Mouse (Mus musculus): ENCODE data around the gene Sh3bgrl3. TPM values are rescaled to one million over a fixed set of nuclear protein-coding genes. Genes with fewer than 3 reads are reported as not detected.

Gene Sh3bgrl3
- total and polyA plus RNA-seq, 2 experiments = 6.0 to 45.0 TPM

GRCm38 (mm10) chr4:134119042-134119441 lies 9.5 kb downstream of the Sh3bgrl3 start:
- DNase-seq (ENCODE audit: extremely low read depth, low read depth, low spot score) = no peak
- TF ChIP-seq POLR2A (IDR thresholded peaks at IDR 0.05; ENCODE audit: extremely low read depth, insufficient read depth, low read length) (no peak), CTCF (IDR thresholded peaks at IDR 0.05; ENCODE audit: low read depth, low read length) (no peak)
- Histone ChIP-seq H3K4me1 (ENCODE audit: control insufficient read depth, insufficient read depth, low read length) (no peaks in the 10 kb centered on the region), H3K4me3 (ENCODE audit: insufficient read depth, low read depth, low read length) (no peak overlapping the region), H3K36me3 (ENCODE audit: control insufficient read depth, insufficient read depth, low read length) (no peaks in the 10 kb centered on the region), H3K79me2 (ENCODE audit: control insufficient read depth, insufficient read depth, low read length) (no peaks in the 10 kb centered on the region), H3K27ac (replicated peaks; ENCODE audit: insufficient read depth, low read depth, low read length) (no peak overlapping the region), H3K9ac (ENCODE audit: low read depth, low read length) (no peak overlapping the region), H3K27me3 (ENCODE audit: control insufficient read depth, insufficient read depth, low read length) (no peaks in the 10 kb centered on the region)
- WGBS = 81% methylated on average over 5 of the region's 5 CpGs

- 72% methylated on average over 14 of the region's 14 CpGs for WGBS
- no peak for DNase-seq (ENCODE audit: extremely low read depth, low read depth, low spot score)
- TF ChIP-seq CTCF (IDR thresholded peaks at IDR 0.05; ENCODE audit: low read depth, low read length) = no peak
- no peak for TF ChIP-seq POLR2A (IDR thresholded peaks at IDR 0.05; ENCODE audit: extremely low read depth, insufficient read depth, low read length)
- Histone ChIP-seq H3K27ac (replicated peaks; ENCODE audit: insufficient read depth, low read depth, low read length) (no peak overlapping the region), H3K79me2 (ENCODE audit: control insufficient read depth, insufficient read depth, low read length) (no peaks in the 10 kb centered on the region), H3K27me3 (ENCODE audit: control insufficient read depth, insufficient read depth, low read length) (no peaks in the 10 kb centered on the region), H3K9ac (ENCODE audit: low read depth, low read length) (no peak overlapping the region), H3K4me3 (ENCODE audit: insufficient read depth, low read depth, low read length) (no peak overlapping the region), H3K4me1 (ENCODE audit: control insufficient read depth, insufficient read depth, low read length) (no peaks in the 10 kb centered on the region), H3K36me3 (ENCODE audit: control insufficient read depth, insufficient read depth, low read length) (no peaks in the 10 kb centered on the region)
These were observed 10.3 kb downstream of the Sh3bgrl3 start for GRCm38 (mm10) chr4:134118126-134118800.

GRCm38 (mm10) chr4:134117012-134117411 lies 11.6 kb downstream of the Sh3bgrl3 start:
- no peak overlapping the region for H3K27ac ChIP-seq (replicated peaks; ENCODE audit: insufficient read depth, low read depth, low read length)
- no peak overlapping the region for H3K9ac ChIP-seq (ENCODE audit: low read depth, low read length)
- TF ChIP-seq POLR2A (IDR thresholded peaks at IDR 0.05; ENCODE audit: extremely low read depth, insufficient read depth, low read length) = no peak
- TF ChIP-seq CTCF (IDR thresholded peaks at IDR 0.05; ENCODE audit: low read depth, low read length) = no peak
- no peaks in the 10 kb centered on the region for H3K4me1 ChIP-seq (ENCODE audit: control insufficient read depth, insufficient read depth, low read length)
- H3K4me3 ChIP-seq (ENCODE audit: insufficient read depth, low read depth, low read length) = no peak overlapping the region
- no peaks in the 10 kb centered on the region for H3K36me3 ChIP-seq (ENCODE audit: control insufficient read depth, insufficient read depth, low read length)
- WGBS = 67% methylated on average over 8 of the region's 8 CpGs
- no peaks in the 10 kb centered on the region for H3K27me3 ChIP-seq (ENCODE audit: control insufficient read depth, insufficient read depth, low read length)
- DNase-seq (ENCODE audit: extremely low read depth, low read depth, low spot score) = peak; percentile 31
- no peaks in the 10 kb centered on the region for H3K79me2 ChIP-seq (ENCODE audit: control insufficient read depth, insufficient read depth, low read length)

- Histone ChIP-seq H3K4me1 (ENCODE audit: control insufficient read depth, insufficient read depth, low read length) (no peaks in the 10 kb centered on the region), H3K9ac (ENCODE audit: low read depth, low read length) (no peak overlapping the region), H3K79me2 (ENCODE audit: control insufficient read depth, insufficient read depth, low read length) (no peaks in the 10 kb centered on the region), H3K27me3 (ENCODE audit: control insufficient read depth, insufficient read depth, low read length) (no peaks in the 10 kb centered on the region), H3K4me3 (ENCODE audit: insufficient read depth, low read depth, low read length) (no peak overlapping the region), H3K27ac (replicated peaks; ENCODE audit: insufficient read depth, low read depth, low read length) (no peak overlapping the region), H3K36me3 (ENCODE audit: control insufficient read depth, insufficient read depth, low read length) (no peaks in the 10 kb centered on the region)
- no peak for DNase-seq (ENCODE audit: extremely low read depth, low read depth, low spot score)
- TF ChIP-seq CTCF (IDR thresholded peaks at IDR 0.05; ENCODE audit: low read depth, low read length) (no peak), POLR2A (IDR thresholded peaks at IDR 0.05; ENCODE audit: extremely low read depth, insufficient read depth, low read length) (no peak)
- WGBS = 87% methylated on average over 2 of the region's 2 CpGs
These were observed 12.1 kb downstream of the Sh3bgrl3 start for GRCm38 (mm10) chr4:134116501-134116900.

- Histone ChIP-seq H3K4me3 (ENCODE audit: insufficient read depth, low read depth, low read length) (no peak overlapping the region), H3K27ac (replicated peaks; ENCODE audit: insufficient read depth, low read depth, low read length) (no peak overlapping the region), H3K4me1 (ENCODE audit: control insufficient read depth, insufficient read depth, low read length) (no peaks in the 10 kb centered on the region), H3K36me3 (ENCODE audit: control insufficient read depth, insufficient read depth, low read length) (no peaks in the 10 kb centered on the region), H3K79me2 (ENCODE audit: control insufficient read depth, insufficient read depth, low read length) (no peaks in the 10 kb centered on the region), H3K27me3 (ENCODE audit: control insufficient read depth, insufficient read depth, low read length) (no peaks in the 10 kb centered on the region), H3K9ac (ENCODE audit: low read depth, low read length) (no peak overlapping the region)
- 90% methylated on average over 16 of the region's 16 CpGs for WGBS
- DNase-seq (ENCODE audit: extremely low read depth, low read depth, low spot score) = no peak
- TF ChIP-seq POLR2A (IDR thresholded peaks at IDR 0.05; ENCODE audit: extremely low read depth, insufficient read depth, low read length) (no peak), CTCF (IDR thresholded peaks at IDR 0.05; ENCODE audit: low read depth, low read length) (no peak)
These were observed 13.1 kb downstream of the Sh3bgrl3 start for GRCm38 (mm10) chr4:134115215-134116144.
